Mouse (Mus musculus) skeletal muscle tissue, adult 2 months (tissue): ENCODE results near the gene U90926.

ENCODE experiments used
- DNase-seq: peaks from one replicate; pipeline ENCODE4 v3.0.0-alpha.2; 2012; ENCODE audit warnings: low read depth, low spot score

The U90926 gene

GRCm38 (mm10) chr5:92215308-92215707, at the start of gene U90926:
U90926 (minus strand) TSS chr5:92215408.
- no peak for DNase-seq

GRCm38 (mm10) chr5:92263761-92264359, 48.7 kb upstream of the U90926 start:
- no peak for DNase-seq

DNA sequence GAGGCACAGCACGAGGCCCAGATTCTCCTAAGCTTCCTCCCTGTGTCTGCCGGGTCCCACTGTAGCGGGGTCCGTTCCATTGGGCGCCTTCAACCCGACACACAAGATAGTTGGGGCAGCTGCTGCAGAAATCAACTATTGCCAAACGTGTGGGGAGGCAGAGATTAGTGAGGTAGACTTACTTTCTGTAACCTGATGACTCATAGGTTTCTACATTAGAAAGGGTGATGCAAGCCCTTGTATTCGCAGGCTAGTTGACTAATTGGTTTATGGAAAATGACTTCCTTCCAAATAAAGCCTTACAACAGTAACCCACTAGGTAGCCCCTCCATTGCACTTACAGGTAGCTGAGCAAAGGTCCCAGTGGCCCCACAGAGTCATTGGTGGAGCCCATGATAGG, 47.4 kb upstream of the U90926 start:
- no peak for DNase-seq

DNA sequence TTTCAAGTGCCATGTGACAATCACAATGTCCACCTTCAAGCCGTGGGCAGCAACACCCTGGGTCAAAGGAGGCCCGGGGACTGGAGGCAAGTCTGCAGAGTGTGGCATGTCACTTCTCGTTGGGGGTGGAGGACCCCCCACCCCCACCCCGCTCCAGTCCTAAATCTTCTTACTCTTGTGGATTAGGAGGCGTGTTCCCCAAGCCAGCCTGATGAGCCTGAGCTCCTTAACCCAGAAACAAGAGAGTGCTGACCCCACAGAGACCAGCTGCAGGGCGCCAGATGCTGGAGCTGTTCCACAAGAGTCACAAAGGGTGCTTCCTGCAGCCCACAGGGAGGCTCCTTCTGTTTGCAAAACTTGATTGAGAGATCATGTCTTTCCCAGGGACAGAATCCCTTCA, 41.0 kb upstream of the U90926 start, which contains the start of gene Ppef2:
Gene Ppef2 (minus strand): TSS at position 61 of the 400 bp plus-strand sequence.
- no peak for DNase-seq

GRCm38 (mm10) chr5:92254476-92254875, 39.3 kb upstream of the U90926 start:
- no peak for DNase-seq

GRCm38 (mm10) chr5:92252797-92253343, 37.7 kb upstream of the U90926 start:
- no peak for DNase-seq

- no peak for DNase-seq
These were observed 36.8 kb upstream of the U90926 start for GRCm38 (mm10) chr5:92252031-92252430.

DNA sequence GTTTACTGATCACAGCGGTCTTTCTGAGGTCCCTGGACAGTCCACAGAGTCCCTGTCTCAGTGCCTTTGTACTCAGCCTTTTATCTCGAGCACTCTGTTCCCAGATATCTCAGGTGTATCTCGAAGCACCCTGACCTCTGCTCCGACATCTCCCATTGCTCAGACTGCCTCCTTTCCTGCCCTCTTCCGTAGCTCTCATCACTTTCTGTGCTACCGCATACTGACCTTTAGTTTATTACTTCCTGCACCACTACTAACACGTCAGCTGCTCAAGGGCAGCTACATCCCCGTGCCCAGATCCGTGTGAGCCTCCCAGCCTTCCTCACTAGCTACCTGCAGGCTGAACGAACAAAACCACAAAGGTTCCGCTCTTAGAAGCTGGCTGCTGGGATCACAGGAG, 33.4 kb upstream of the U90926 start:
- no peak for DNase-seq

DNA sequence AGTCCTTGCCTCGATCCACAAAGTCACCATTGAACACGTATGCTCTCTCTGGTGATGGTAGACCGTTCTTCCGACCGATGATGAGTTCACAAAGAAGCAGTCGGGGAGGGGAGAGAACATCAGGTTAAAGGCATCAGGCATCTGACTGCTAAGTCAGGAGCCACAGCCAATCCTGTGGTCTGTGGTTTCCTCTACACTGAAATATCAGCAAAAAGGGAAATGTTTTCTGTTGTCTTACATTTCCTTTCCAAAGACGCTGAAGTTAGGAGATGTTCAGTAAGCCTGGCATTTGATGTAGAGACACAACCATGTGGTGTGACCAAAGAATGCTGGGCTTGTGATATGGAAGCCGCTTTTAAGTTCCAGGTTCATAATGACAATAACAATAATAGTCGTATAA, 30.3 kb upstream of the U90926 start:
- DNase-seq, result peak; percentile 8

DNA sequence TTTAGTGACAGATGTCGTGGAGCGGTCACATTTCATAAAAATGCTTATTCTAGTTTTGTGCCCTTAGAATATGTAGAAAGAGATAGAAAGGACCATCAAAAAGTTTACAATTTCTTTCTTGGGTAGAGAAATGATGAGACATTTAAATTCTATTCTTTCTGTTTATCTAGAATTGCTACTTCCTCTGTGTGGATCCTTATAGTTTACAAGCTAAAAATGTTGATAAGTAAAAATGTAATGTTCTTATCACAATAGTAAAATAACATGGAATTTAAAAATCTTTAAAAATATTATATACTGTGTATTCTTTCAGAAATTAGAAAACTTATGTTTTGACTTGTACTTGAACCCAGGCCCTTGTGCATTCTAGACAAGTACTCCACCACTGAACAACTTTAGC, 29.7 kb upstream of the U90926 start:
- DNase-seq, result no peak

DNA sequence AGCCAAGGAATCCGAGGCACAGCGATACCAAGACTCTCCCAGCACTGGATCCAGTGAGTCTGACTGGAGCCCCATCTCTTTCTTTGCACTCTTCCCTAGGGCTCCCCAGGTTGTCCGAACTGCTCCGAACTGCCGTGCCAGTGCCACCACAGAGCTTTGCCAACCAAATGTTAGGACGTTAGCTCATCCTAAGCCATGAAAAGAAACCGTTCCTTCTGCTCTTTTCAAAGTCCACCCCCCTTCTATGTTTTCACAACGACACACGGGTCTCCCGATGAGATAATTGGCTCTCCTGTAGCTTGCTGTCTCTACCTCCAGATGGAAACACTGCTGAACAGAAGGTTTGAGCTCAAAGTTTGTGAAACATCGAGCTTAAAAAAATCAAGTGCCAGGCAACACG, 25.6 kb upstream of the U90926 start:
- DNase-seq, result no peak

DNA sequence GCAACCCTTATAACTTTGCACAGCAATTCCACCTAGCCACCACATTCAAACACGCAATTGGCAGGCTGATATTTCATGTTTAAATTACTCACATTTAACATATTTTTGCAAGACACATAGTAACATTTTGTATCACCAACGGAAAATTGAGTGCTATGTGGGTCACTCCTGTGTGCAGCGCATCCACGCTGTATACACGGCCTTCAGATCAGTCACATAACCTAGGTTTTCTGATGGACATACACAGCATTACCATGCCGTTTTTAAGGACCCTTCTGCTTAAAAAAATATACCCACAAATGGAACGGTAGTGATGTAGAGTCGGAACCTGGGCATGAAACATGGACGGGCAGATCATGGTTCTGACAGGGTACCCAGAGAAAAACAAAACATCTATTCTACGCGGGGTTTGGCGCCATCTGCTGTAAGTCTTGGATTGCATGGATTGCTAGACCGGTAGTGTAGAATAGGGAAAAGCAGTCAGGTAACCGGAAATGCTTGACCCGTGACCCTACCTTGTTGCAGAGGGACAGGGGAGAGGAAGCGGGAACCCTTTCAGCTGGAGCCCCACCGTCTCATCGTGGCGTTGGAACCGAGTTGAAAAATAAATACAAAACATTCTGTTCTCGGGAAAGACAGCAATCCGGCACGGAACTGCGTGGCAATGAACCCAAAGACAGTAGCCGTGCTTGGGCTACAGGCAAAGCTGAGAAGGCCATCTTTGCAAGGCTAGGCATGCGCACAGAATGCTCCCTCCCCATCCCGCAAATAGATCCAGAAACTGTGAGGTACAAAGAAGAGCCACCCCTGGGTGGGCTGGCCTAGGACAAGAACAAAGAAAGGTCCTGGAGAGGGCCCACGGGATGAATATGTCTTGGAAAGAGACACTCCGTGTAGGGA, 24.4 kb upstream of the U90926 start:
- DNase-seq, result peak; percentile 24

- DNase-seq, result no peak
These were observed 19.8 kb upstream of the U90926 start for GRCm38 (mm10) chr5:92234939-92235557.

DNA sequence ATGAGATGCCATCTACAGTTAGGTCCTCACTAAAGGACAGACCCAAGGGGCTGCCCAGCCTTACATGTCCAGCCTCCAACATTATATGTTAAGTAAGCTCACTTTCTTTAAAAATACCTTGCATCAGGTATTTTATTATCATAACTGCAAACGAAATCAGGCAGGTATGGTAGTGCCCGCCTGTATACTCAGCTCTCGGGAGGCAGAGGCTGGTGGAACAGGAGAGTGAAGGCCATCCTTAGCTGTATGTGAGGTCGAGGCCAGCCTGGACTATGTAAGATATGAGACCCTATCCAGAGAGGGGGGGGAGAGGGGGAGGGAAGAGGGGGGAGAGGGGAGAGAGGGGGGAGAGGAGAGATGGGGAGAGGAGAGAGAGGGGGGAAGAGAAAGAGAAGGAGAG, 18.2 kb upstream of the U90926 start:
- DNase-seq, result no peak

GRCm38 (mm10) chr5:92231836-92232235, 16.6 kb upstream of the U90926 start:
- no peak for DNase-seq

DNA sequence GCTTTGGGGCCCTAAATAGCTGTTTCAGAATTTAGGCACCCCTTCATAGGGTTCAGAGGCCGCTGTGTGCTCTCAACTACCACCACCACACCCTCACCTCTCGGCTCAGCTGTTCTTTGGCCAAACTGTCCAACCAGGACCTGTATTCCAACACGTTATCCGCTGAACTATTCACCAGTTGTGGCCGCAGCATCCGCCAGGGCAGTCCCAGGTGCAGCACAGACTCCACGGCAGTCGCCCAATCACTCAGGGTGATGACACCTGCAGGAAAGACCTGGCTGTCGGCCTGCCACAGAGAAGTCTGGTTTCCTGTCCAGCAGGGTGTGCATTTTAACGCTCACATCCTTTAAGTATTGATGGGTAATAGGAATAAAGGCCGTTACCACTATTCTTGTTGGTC, 15.1 kb upstream of the U90926 start:
- DNase-seq, result no peak

DNA sequence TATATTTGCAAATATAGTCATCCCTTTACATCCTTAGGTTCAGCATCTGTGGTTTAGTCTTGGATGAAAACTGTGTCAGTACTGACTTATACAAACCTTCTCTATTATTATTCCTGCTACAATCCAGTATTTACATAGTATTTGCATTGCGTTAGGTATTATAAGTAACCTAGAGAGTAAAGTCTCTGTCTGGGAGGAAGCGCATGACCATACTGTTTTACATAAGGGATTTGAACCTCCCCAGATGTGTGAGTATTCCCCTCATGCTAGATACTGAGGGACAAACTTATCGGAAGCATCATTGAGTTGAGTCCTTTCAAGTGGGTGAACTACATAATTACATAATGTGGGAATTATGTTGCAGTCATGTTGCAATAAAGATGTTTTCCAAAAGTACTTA, 14.3 kb upstream of the U90926 start:
- DNase-seq, result no peak

GRCm38 (mm10) chr5:92228776-92229175, 13.6 kb upstream of the U90926 start:
- DNase-seq, result no peak

DNA sequence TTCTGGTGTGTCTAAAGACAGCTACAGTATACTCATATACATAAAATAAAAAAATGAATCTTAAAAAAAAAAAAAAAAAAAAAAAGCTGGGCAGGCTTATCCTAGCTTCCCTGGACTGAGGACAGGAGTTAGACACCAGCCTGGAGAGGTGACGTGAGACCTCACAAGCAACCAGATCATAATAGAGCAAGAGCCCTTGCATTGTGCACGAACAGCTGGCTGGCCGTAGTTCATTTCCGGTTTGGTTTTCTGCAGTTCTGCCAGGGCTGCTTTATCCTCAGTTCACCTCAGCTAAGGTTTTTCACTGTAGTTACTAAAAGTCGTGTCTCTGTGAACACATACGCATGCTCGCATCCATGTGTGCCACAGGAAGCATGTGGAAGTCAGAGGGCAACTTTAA, 12.6 kb upstream of the U90926 start:
- DNase-seq, result peak; percentile 23

GRCm38 (mm10) chr5:92220287-92220902, 5.2 kb upstream of the U90926 start:
- no peak for DNase-seq

GRCm38 (mm10) chr5:92219826-92220225, 4.6 kb upstream of the U90926 start:
- no peak for DNase-seq
